Mouse (Mus musculus) heart, embryonic 12.5 days (tissue): ENCODE measurements around the gene Hspb3. TPM values are rescaled to one million over a fixed set of nuclear protein-coding genes. Genes with fewer than 3 reads are reported as not detected.

Experiments used
- ATAC-seq: fragments of 200-750 bp; cut with Nextera tagmentation; 2 replicates; pipeline ENCODE4 v1.8.0; 2017; ENCODE audit warnings: moderate TSS enrichment, moderate library complexity; ENCODE audit not compliant: insufficient number of reproducible peaks, low FRiP score
- H3K27ac ChIP-seq: fragments of 300-500 bp; sonication (generic); 2 replicates; pipeline ENCODE4 v1.5.1; 2016; ENCODE audit warnings: mild to moderate bottlenecking, moderate library complexity; ENCODE audit not compliant: poor library complexity, severe bottlenecking
- H3K27me3 ChIP-seq: fragments of 300-500 bp; sonication (generic); replicated peaks from 2 replicates; pipeline ENCODE4 v1.6.1; 2016; ENCODE audit warnings: mild to moderate bottlenecking, moderate library complexity
- H3K36me3 ChIP-seq: fragments of 300-500 bp; sonication (generic); 2 replicates; pipeline ENCODE4 v1.6.1; 2016; ENCODE audit warnings: mild to moderate bottlenecking, moderate library complexity
- H3K4me1 ChIP-seq: fragments of 300-500 bp; sonication (generic); replicated peaks from 2 replicates; pipeline ENCODE4 v1.6.1; 2016; ENCODE audit warnings: mild to moderate bottlenecking
- H3K4me2 ChIP-seq: fragments of 300-500 bp; sonication (generic); 2 replicates; pipeline ENCODE4 v1.6.1; 2016; ENCODE audit warnings: mild to moderate bottlenecking, moderate library complexity
- H3K4me3 ChIP-seq: fragments of 300-500 bp; sonication (generic); 2 replicates; pipeline ENCODE4 v1.5.1; 2016; ENCODE audit warnings: mild to moderate bottlenecking
- H3K9ac ChIP-seq: fragments of 300-500 bp; sonication (generic); 2 replicates; pipeline ENCODE4 v1.6.1; 2016; ENCODE audit warnings: mild to moderate bottlenecking, moderate library complexity
- H3K9me3 ChIP-seq: fragments of 300-500 bp; sonication (generic); replicated peaks from 2 replicates; pipeline ENCODE4 v1.6.1; 2016; ENCODE audit warnings: mild to moderate bottlenecking, moderate library complexity
- WGBS: fragments of 180-500 bp; shearing (Covaris S2); methylation state at CpG from one replicate; pipeline ENCODE4 v1.1.7; 2016; 5-methylcytosine and 5-hydroxymethylcytosine counted together
- polyA plus RNA-seq: library from polyadenylated mRNA; unstranded; fragments of >200 nt; fragmentation: Nextera tagmentation; extraction: Ambion mirVana; gene quantifications from 2 replicates; pipeline ENCODE4 v1.2.1, GENCODE M21; 2016

Gene Hspb3
- polyA plus RNA-seq, 1 experiment from 2014 or later: 55.3 TPM

- 87% methylated on average over 5 of the region's 5 CpGs for WGBS
- H3K4me3 ChIP-seq: no peak overlapping the region
- no peak overlapping the region for H3K27ac ChIP-seq
- peaks cover 5% of the 10 kb centered on the region; the same call in 1 of the 2 replicates for H3K9me3 ChIP-seq
- ATAC-seq: no peak
- no peak overlapping the region for H3K9ac ChIP-seq
- no peaks in the 10 kb centered on the region for H3K27me3 ChIP-seq
- H3K36me3 ChIP-seq: no peaks in the 10 kb centered on the region
- H3K4me2 ChIP-seq: no peak overlapping the region
- H3K4me1 ChIP-seq: 0 out of 2 replicates have a peak, but pooled peaks cover 5% of the 10 kb centered on the region
These were observed 19.3 kb upstream of the Hspb3 start for GRCm38 (mm10) chr13:113682821-113683220.

DNA sequence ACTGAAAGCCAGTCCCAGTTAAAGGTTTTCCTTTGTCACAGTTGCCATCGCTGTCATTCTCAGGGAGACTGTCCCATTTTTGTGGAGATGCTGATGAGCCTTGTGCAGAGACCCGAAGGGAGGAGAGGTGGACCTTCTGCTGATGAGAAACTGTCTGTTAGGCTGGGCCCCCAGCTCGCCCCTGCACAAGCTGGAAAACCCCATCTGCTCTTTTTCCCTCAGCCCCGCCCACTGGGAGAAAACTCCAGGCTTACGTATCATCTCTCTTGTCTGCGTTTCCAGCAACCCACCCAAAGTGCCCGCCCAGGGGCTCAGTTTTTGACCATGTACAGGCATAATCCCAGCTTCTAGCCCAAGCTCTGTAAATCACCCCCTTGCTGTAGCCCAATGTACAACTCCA, 17.2 kb upstream of the Hspb3 start:
- 91% methylated on average over 7 of the region's 7 CpGs for WGBS
- Histone ChIP-seq H3K4me1 (0 out of 2 replicates have a peak, but pooled peaks cover 5% of the 10 kb centered on the region), H3K4me3 (no peak overlapping the region), H3K27me3 (no peaks in the 10 kb centered on the region), H3K9me3 (peaks cover 5% of the 10 kb centered on the region; the same call in 1 of the 2 replicates), H3K9ac (no peak overlapping the region), H3K27ac (no peak overlapping the region), H3K4me2 (no peak overlapping the region), H3K36me3 (no peaks in the 10 kb centered on the region)
- ATAC-seq: no peak

- H3K4me3 ChIP-seq: no peak overlapping the region
- H3K36me3 ChIP-seq: no peaks in the 10 kb centered on the region
- peaks cover 6% of the 10 kb centered on the region; the same call in 1 of the 2 replicates for H3K27me3 ChIP-seq
- no peak overlapping the region for H3K4me2 ChIP-seq
- H3K9ac ChIP-seq: no peak overlapping the region
- H3K9me3 ChIP-seq: no peaks in the 10 kb centered on the region
- no peak for ATAC-seq
- 40% methylated on average over 10 of the region's 10 CpGs for WGBS
- H3K27ac ChIP-seq: no peak overlapping the region
- H3K4me1 ChIP-seq: no peaks in the 10 kb centered on the region
These were observed 6.1 kb upstream of the Hspb3 start for GRCm38 (mm10) chr13:113669459-113670077.

DNA sequence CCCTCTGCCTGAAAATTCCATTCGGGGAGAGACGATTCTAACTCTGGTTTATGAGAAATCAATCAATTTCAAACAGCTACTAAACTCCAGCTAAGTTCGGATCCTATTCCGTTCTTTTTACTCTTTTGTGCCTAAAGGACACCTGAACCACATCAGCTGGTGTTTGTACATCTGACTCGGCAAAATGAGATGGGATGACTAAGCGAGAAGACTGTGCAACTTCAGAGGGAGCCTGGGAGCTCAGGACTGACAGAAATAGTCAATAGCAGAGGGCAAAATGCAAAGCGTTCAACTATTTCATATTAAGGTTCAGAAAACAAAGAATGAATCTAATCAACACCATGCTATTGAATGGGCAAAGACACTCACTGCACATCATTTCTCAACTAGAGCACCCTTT, 407 bp upstream of the Hspb3 start:
- peak overlapping the region; percentile 59 for H3K4me2 ChIP-seq
- H3K27me3 ChIP-seq: peaks cover 4% of the 10 kb centered on the region; the same call in 1 of the 2 replicates
- H3K4me1 ChIP-seq: peaks cover 21% of the 10 kb centered on the region
- H3K4me3 ChIP-seq: peak overlapping the region; percentile 56
- H3K27ac ChIP-seq: peak overlapping the region; percentile 99
- WGBS: 63% methylated on average over 7 of the region's 7 CpGs
- H3K36me3 ChIP-seq: no peaks in the 10 kb centered on the region
- no peak for ATAC-seq
- H3K9me3 ChIP-seq: no peaks in the 10 kb centered on the region
- peak overlapping the region; percentile 81 for H3K9ac ChIP-seq

DNA sequence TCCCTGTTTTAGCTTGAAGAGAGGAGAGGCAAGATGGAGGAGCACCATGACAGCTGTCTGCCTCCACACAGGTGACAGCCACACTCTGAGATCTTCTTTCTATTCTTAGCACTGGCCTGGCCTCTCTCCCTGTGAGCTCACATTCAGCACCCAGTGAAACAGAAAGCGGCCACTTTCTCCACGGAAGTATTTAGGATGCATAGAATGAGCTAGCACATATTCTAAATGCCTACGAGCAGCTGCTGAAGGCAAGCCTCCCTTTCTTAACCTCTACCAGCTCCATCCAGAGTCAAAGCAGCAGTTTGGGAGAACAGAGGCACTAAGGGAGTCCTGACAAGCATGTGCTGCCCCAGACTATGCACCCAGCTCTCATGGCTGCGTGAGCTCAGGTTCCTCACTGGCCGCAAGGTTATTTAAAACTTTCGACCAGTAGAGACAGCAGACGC, 1.6 kb downstream of the Hspb3 start:
- Histone ChIP-seq H3K36me3 (no peaks in the 10 kb centered on the region), H3K4me1 (peaks cover 28% of the 10 kb centered on the region), H3K4me3 (peak overlapping the region; percentile 56), H3K9ac (peak overlapping the region; percentile 81), H3K27me3 (no peaks in the 10 kb centered on the region), H3K9me3 (no peaks in the 10 kb centered on the region), H3K27ac (peak overlapping the region; percentile 99), H3K4me2 (peak overlapping the region; percentile 73)
- ATAC-seq: peak; percentile 62
- 34% methylated on average over 7 of the region's 7 CpGs for WGBS

GRCm38 (mm10) chr13:113660576-113661310, 2.7 kb downstream of the Hspb3 start:
- WGBS: 59% methylated on average over 9 of the region's 9 CpGs
- Histone ChIP-seq H3K9me3 (0 out of 2 replicates have a peak, but pooled peaks cover 2% of the 10 kb centered on the region), H3K4me2 (peak overlapping the region; percentile 73), H3K27ac (peak overlapping the region; percentile 83), H3K36me3 (0 out of 2 replicates have a peak, but pooled peaks cover 1% of the 10 kb centered on the region), H3K4me1 (peaks cover 31% of the 10 kb centered on the region), H3K27me3 (no peaks in the 10 kb centered on the region), H3K4me3 (peak overlapping the region; percentile 43), H3K9ac (peak overlapping the region; percentile 58; the same call in 1 of the 2 replicates)
- ATAC-seq: no peak

DNA sequence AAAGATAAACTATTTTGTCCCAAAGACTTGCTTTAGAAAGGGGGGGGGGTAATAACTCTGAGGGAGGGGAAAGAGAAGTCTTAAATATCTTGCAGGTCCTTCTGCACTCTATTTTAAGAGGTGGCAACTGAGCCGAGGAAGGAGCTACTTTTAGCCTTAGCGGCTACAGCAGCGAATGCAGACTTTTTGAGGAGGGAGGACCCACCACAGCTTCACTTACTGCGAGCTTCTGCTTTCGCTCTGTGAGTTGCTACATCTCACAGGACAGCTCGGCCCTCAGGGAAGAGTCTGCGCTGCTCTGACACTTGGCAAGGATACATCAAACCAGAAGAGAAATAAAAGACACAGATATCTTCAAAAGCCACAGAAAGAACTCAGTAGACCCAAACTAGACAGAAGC, 6.3 kb downstream of the Hspb3 start:
- 0 out of 2 replicates have a peak overlapping the region, but pooled peaks have one; percentile 24 for H3K9ac ChIP-seq
- ATAC-seq: no peak
- peak overlapping the region; percentile 16 for H3K4me3 ChIP-seq
- H3K27me3 ChIP-seq: no peaks in the 10 kb centered on the region
- peaks cover 9% of the 10 kb centered on the region for H3K36me3 ChIP-seq
- H3K27ac ChIP-seq: peak overlapping the region; percentile 84
- 0 out of 2 replicates have a peak, but pooled peaks cover 3% of the 10 kb centered on the region for H3K9me3 ChIP-seq
- peaks cover 24% of the 10 kb centered on the region for H3K4me1 ChIP-seq
- WGBS: 40% methylated on average over 7 of the region's 7 CpGs
- H3K4me2 ChIP-seq: peak overlapping the region; percentile 58

DNA sequence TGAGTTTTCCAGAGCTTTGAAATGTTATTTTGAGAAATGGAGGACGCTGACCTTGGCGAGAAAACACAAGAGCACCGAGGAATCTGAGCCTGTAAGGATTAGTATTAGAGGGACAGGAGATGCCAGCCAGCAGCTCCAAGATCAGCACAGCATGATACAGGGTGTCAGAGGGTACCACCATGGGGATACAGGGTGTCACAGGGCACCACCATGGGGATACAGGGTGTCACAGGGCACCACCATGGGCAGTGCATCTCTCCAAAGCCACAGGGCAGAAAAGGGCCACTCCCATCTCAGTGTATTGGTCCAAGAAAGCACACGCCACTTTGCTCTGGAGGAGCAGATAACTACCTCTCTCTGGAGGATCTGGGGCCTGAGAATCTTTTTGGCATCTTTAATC, 6.8 kb downstream of the Hspb3 start:
- peaks cover 24% of the 10 kb centered on the region for H3K4me1 ChIP-seq
- peak overlapping the region; percentile 58 for H3K4me2 ChIP-seq
- H3K27ac ChIP-seq: peak overlapping the region; percentile 84
- H3K9ac ChIP-seq: no peak overlapping the region; the same call in 1 of the 2 replicates
- H3K36me3 ChIP-seq: peaks cover 9% of the 10 kb centered on the region
- no peaks in the 10 kb centered on the region for H3K27me3 ChIP-seq
- WGBS: 63% methylated on average over 4 of the region's 4 CpGs
- ATAC-seq: no peak
- 0 out of 2 replicates have a peak, but pooled peaks cover 3% of the 10 kb centered on the region for H3K9me3 ChIP-seq
- H3K4me3 ChIP-seq: no peak overlapping the region

DNA sequence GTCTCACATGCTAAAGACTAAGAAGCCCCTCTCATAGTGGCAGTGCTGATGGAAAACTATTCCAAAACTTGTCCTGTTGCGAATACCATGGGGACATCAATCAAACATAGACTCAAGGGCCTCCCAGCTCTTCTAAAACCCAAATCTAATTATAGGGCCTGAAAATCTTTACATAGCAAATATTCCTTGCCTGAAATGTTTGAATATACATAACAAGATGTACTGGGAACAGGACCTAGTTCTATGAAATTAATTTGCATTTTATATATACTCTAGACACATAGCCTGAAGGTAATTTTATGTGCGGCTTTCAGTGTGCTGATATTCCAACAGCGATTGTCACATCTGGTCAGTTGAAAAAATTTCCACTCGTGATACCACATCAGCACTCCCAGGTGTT, 8.0 kb downstream of the Hspb3 start:
- no peak overlapping the region for H3K9ac ChIP-seq
- peaks cover 24% of the 10 kb centered on the region for H3K4me1 ChIP-seq
- no peak overlapping the region for H3K4me2 ChIP-seq
- peaks cover 9% of the 10 kb centered on the region for H3K36me3 ChIP-seq
- no peak overlapping the region for H3K4me3 ChIP-seq
- no peak for ATAC-seq
- 92% methylated on average over 4 of the region's 4 CpGs for WGBS
- H3K9me3 ChIP-seq: 0 out of 2 replicates have a peak, but pooled peaks cover 3% of the 10 kb centered on the region
- no peak overlapping the region for H3K27ac ChIP-seq
- H3K27me3 ChIP-seq: no peaks in the 10 kb centered on the region

DNA sequence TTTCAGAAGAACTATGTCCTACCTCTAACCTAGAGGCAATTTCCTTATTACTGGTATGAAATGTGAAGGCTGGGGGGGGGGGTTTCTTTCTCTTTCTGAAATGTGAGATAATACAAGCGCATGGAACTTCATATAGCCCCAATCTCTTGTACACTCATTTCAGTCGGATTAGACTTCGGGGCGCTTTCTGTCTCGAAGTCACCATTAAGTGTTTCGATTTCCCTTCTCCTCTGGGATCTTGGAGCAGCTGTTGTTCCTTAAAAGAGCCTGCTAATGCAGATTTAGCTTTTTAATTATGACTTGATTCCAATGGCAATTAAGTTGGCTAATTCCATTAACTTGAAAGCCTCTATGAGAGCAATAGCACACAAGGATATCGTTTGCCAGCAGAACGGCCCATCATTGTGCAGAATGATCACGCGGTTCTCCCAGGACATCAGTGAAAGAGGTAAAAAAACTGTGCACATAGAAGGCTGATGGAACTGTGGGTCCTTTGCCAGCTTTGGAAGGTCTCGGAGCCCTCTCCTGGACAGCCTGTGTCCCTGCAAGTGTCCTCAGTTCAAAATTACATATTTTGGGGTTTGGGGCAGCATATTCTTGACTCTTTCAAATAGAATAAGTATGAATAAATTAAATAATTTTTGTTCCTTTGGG, 22.4 kb downstream of the Hspb3 start:
- H3K27me3 ChIP-seq: no peaks in the 10 kb centered on the region
- no peak overlapping the region for H3K27ac ChIP-seq
- no peak for ATAC-seq
- 83% methylated on average over 11 of the region's 11 CpGs for WGBS
- no peaks in the 10 kb centered on the region for H3K36me3 ChIP-seq
- H3K4me1 ChIP-seq: no peaks in the 10 kb centered on the region
- no peak overlapping the region for H3K9ac ChIP-seq
- H3K9me3 ChIP-seq: no peaks in the 10 kb centered on the region
- no peak overlapping the region for H3K4me2 ChIP-seq
- H3K4me3 ChIP-seq: no peak overlapping the region

DNA sequence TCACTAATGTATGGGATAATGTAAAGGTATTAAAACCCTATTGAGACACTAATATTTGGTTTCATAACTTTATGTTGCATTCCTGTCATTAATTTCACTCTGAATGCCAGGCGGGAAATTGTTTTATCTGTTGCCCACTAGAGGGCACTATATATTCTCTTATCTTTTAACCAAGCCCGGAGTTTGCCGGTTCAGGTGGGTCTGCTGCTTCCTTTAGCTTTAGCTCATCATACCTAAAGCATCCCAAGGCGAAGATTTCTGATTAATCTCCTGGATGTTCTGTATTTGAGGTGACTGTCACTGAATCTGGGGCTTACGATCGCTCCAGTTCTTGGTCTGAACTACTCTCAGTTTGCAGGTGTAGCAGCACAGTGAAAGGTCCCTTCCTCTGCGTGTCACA, 24.6 kb downstream of the Hspb3 start:
- no peaks in the 10 kb centered on the region for H3K36me3 ChIP-seq
- H3K4me1 ChIP-seq: peaks cover 10% of the 10 kb centered on the region
- no peaks in the 10 kb centered on the region for H3K9me3 ChIP-seq
- no peaks in the 10 kb centered on the region for H3K27me3 ChIP-seq
- no peak overlapping the region for H3K9ac ChIP-seq
- WGBS: 27% methylated on average over 7 of the region's 7 CpGs
- H3K27ac ChIP-seq: no peak overlapping the region
- H3K4me2 ChIP-seq: no peak overlapping the region
- H3K4me3 ChIP-seq: no peak overlapping the region
- ATAC-seq: no peak
